Mouse (Mus musculus): Measurements from ENCODE around the gene Dagla. TPM values are rescaled to one million over a fixed set of nuclear protein-coding genes. Genes with fewer than 3 reads are reported as not detected.

The Dagla gene
- polyA plus RNA-seq, 1 experiment: 1.8 TPM

DNA sequence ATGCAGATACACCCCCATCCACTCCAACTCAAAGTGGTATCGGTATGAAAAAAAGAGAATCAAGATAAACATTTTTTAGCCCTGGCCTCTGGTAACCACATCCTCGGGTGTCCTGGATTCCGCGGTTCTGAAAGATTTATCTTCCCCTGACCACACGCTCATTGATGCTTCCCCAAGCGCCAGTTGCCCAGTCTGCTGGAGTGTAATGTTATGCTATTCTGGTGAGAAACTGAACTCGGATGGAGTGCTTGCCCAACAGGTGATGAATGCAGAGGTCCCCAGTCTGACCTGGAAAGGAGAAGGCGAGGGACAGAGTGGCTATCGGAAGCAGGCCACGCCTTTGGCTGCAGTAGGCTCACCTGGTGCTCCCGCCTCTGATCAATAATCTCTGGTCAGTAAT, 3.4 kb downstream of the Dagla start:
- Histone ChIP-seq H3K4me1 (ENCODE audit: control insufficient read depth, insufficient read depth, low read length) (peaks cover 15% of the 10 kb centered on the region), H3K27ac (ENCODE audit: control insufficient read depth, insufficient read depth, low read depth, low read length) (no peak overlapping the region), H3K36me3 (ENCODE audit: control insufficient read depth, insufficient read depth, low read length) (no peaks in the 10 kb centered on the region), H3K27me3 (ENCODE audit: control insufficient read depth, insufficient read depth, low read length) (no peaks in the 10 kb centered on the region), H3K4me3 (ENCODE audit: control insufficient read depth, low read depth, low read length) (no peak overlapping the region)
- TF ChIP-seq CTCF (IDR thresholded peaks at IDR 0.05; ENCODE audit: control insufficient read depth, insufficient read depth, insufficient replicate concordance, low read depth, low read length) (no peak), POLR2A (IDR thresholded peaks at IDR 0.05; ENCODE audit: control insufficient read depth, low read depth, low read length) (no peak)

GRCm38 (mm10) chr19:10300809-10301208, 3.9 kb downstream of the Dagla start:
- TF ChIP-seq CTCF (IDR thresholded peaks at IDR 0.05; ENCODE audit: control insufficient read depth, insufficient read depth, insufficient replicate concordance, low read depth, low read length) (no peak), POLR2A (IDR thresholded peaks at IDR 0.05; ENCODE audit: control insufficient read depth, low read depth, low read length) (no peak)
- H3K27me3 ChIP-seq (ENCODE audit: control insufficient read depth, insufficient read depth, low read length): no peaks in the 10 kb centered on the region
- peaks cover 18% of the 10 kb centered on the region for H3K4me1 ChIP-seq (ENCODE audit: control insufficient read depth, insufficient read depth, low read length)
- no peak overlapping the region for H3K27ac ChIP-seq (ENCODE audit: control insufficient read depth, insufficient read depth, low read depth, low read length)
- no peak overlapping the region for H3K4me3 ChIP-seq (ENCODE audit: control insufficient read depth, low read depth, low read length)
- H3K36me3 ChIP-seq (ENCODE audit: control insufficient read depth, insufficient read depth, low read length): no peaks in the 10 kb centered on the region

- peaks cover 29% of the 10 kb centered on the region for H3K4me1 ChIP-seq (ENCODE audit: control insufficient read depth, insufficient read depth, low read length)
- H3K27ac ChIP-seq (ENCODE audit: control insufficient read depth, insufficient read depth, low read depth, low read length): no peak overlapping the region
- no peaks in the 10 kb centered on the region for H3K27me3 ChIP-seq (ENCODE audit: control insufficient read depth, insufficient read depth, low read length)
- TF ChIP-seq CTCF (IDR thresholded peaks at IDR 0.05; ENCODE audit: control insufficient read depth, insufficient read depth, insufficient replicate concordance, low read depth, low read length): no peak
- no peak for TF ChIP-seq POLR2A (IDR thresholded peaks at IDR 0.05; ENCODE audit: control insufficient read depth, low read depth, low read length)
- no peaks in the 10 kb centered on the region for H3K36me3 ChIP-seq (ENCODE audit: control insufficient read depth, insufficient read depth, low read length)
- no peak overlapping the region for H3K4me3 ChIP-seq (ENCODE audit: control insufficient read depth, low read depth, low read length)
Measured at GRCm38 (mm10) chr19:10298268-10298667, 6.4 kb downstream of the Dagla start.

- TF ChIP-seq CTCF (IDR thresholded peaks at IDR 0.05; ENCODE audit: control insufficient read depth, insufficient read depth, insufficient replicate concordance, low read depth, low read length) (no peak), POLR2A (IDR thresholded peaks at IDR 0.05; ENCODE audit: control insufficient read depth, low read depth, low read length) (no peak)
- Histone ChIP-seq H3K27me3 (ENCODE audit: control insufficient read depth, insufficient read depth, low read length) (no peaks in the 10 kb centered on the region), H3K36me3 (ENCODE audit: control insufficient read depth, insufficient read depth, low read length) (no peaks in the 10 kb centered on the region), H3K4me1 (ENCODE audit: control insufficient read depth, insufficient read depth, low read length) (peaks cover 30% of the 10 kb centered on the region), H3K4me3 (ENCODE audit: control insufficient read depth, low read depth, low read length) (no peak overlapping the region), H3K27ac (ENCODE audit: control insufficient read depth, insufficient read depth, low read depth, low read length) (peak overlapping the region; percentile 37; the same call in 1 of the 2 replicates)
Measured at GRCm38 (mm10) chr19:10297041-10297503, 7.6 kb downstream of the Dagla start.

GRCm38 (mm10) chr19:10296306-10296705, 8.4 kb downstream of the Dagla start:
- Histone ChIP-seq H3K27ac (ENCODE audit: control insufficient read depth, insufficient read depth, low read depth, low read length) (peak overlapping the region; percentile 65), H3K27me3 (ENCODE audit: control insufficient read depth, insufficient read depth, low read length) (no peaks in the 10 kb centered on the region), H3K4me3 (ENCODE audit: control insufficient read depth, low read depth, low read length) (no peak overlapping the region), H3K36me3 (ENCODE audit: control insufficient read depth, insufficient read depth, low read length) (no peaks in the 10 kb centered on the region), H3K4me1 (ENCODE audit: control insufficient read depth, insufficient read depth, low read length) (peaks cover 30% of the 10 kb centered on the region)
- TF ChIP-seq POLR2A (IDR thresholded peaks at IDR 0.05; ENCODE audit: control insufficient read depth, low read depth, low read length) (no peak), CTCF (IDR thresholded peaks at IDR 0.05; ENCODE audit: control insufficient read depth, insufficient read depth, insufficient replicate concordance, low read depth, low read length) (no peak)

DNA sequence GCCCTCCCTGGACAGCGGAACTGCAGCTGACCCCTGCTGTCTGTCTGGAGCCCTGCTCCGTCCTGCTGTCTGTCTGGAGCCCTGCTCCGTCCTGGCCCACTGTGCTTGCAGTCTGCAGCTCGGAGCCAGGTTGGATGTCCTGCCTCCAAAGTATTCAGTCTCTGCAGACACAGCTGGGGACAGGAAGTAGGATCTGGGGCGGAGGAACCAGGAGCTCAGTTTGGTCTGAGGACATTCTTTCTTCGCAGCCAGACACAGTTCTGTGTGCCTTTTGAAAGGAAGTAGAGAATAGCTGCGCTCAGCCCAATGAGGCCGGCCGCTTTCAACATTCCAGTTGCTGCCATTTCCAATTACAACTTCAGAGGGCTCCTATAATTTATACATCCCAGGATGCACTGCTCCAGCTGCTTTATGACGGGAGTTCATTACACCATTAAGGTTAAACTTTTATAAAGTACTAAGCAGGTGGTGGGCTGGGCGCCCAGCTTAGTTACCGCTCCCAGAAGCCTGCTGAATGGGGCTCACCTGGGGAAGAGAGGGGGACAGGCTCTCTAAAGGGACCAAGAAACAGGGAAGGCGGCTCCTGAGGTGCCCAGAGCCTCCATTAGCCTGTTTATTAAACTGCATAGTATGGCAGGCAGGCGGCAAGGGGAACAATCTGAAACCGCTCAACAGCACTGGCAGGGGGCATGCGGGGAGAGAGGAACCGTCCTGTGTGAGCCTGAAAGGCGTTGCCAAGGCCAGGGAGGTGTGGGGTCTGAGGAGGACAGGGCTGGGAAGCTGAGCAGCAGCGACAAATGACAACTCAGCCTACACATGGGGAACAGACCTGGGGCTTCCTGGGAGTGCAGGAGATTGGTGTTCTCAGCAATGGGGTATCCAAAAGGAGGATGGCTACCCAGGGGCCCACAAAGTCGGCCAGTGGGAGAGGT, 9.8 kb downstream of the Dagla start:
- Histone ChIP-seq H3K4me1 (ENCODE audit: control insufficient read depth, insufficient read depth, low read length) (peaks cover 30% of the 10 kb centered on the region), H3K4me3 (ENCODE audit: control insufficient read depth, low read depth, low read length) (no peak overlapping the region), H3K27ac (ENCODE audit: control insufficient read depth, insufficient read depth, low read depth, low read length) (peak overlapping the region; percentile 50), H3K27me3 (ENCODE audit: control insufficient read depth, insufficient read depth, low read length) (no peaks in the 10 kb centered on the region), H3K36me3 (ENCODE audit: control insufficient read depth, insufficient read depth, low read length) (no peaks in the 10 kb centered on the region)
- TF ChIP-seq POLR2A (IDR thresholded peaks at IDR 0.05; ENCODE audit: control insufficient read depth, low read depth, low read length): no peak
- no peak for TF ChIP-seq CTCF (IDR thresholded peaks at IDR 0.05; ENCODE audit: control insufficient read depth, insufficient read depth, insufficient replicate concordance, low read depth, low read length)

GRCm38 (mm10) chr19:10293987-10294386, 10.7 kb downstream of the Dagla start:
- no peaks in the 10 kb centered on the region for H3K27me3 ChIP-seq (ENCODE audit: control insufficient read depth, insufficient read depth, low read length)
- TF ChIP-seq CTCF (IDR thresholded peaks at IDR 0.05; ENCODE audit: control insufficient read depth, insufficient read depth, insufficient replicate concordance, low read depth, low read length): no peak
- no peak for TF ChIP-seq POLR2A (IDR thresholded peaks at IDR 0.05; ENCODE audit: control insufficient read depth, low read depth, low read length)
- no peaks in the 10 kb centered on the region for H3K36me3 ChIP-seq (ENCODE audit: control insufficient read depth, insufficient read depth, low read length)
- peak overlapping the region; percentile 50; the same call in 1 of the 2 replicates for H3K27ac ChIP-seq (ENCODE audit: control insufficient read depth, insufficient read depth, low read depth, low read length)
- H3K4me1 ChIP-seq (ENCODE audit: control insufficient read depth, insufficient read depth, low read length): peaks cover 30% of the 10 kb centered on the region
- no peak overlapping the region for H3K4me3 ChIP-seq (ENCODE audit: control insufficient read depth, low read depth, low read length)

Measured in testis, adult 2 months (tissue).